Comparison of ENCODE assay signal across 20 mouse cellular contexts in the genomic region with DNA sequence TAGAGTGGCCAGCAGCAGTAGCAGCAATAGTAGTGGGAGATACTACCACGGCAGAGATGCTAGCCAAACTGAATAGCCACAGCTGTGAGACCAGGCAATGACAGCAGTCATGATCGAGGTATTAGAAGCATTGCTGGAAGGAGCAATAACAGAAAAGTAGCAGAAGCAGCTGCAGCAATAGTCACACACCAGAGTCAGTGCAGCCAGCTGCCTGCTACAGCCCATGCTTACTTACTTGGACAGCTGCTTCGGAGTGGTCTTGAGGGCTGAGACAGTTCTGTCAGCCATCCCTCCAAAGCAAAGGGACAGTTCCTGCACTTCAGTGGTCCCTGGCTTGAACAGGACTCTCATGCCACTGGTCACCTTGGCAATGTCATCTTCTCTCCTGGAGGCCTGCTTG.
"Had no signal": no experiment of that assay in that cellular context is flagged by ENCODE, and none has a peak within 500 bp of the region (broad histone marks: within the 10 kb centered on the region; RNA-seq: fewer than 3 reads in every experiment).

No protein-coding gene starts in this region.

- H3K9ac ChIP-seq: heart, embryonic 12.5 days; hindbrain, embryonic 12.5 days; hindbrain, embryonic 14.5 days; intestine, embryonic 15.5 days; limb, embryonic 15.5 days; liver, embryonic 12.5 days; liver, embryonic 14.5 days had no signal

- ATAC-seq: liver, embryonic 12.5 days had no signal

- H3K36me3 ChIP-seq: heart, embryonic 10.5 days; heart, embryonic 12.5 days; hindbrain, embryonic 10.5 days; hindbrain, embryonic 12.5 days; intestine, embryonic 15.5 days; limb, embryonic 15.5 days; liver, embryonic 12.5 days had no signal

- H3K4me2 ChIP-seq: heart, embryonic 12.5 days; hindbrain, embryonic 12.5 days; hindbrain, embryonic 14.5 days; intestine, embryonic 15.5 days; limb, embryonic 15.5 days; liver, embryonic 12.5 days had no signal

- H3K9me3 ChIP-seq: heart, embryonic 10.5 days; heart, embryonic 12.5 days; hindbrain, embryonic 10.5 days; hindbrain, embryonic 12.5 days; intestine, embryonic 15.5 days; limb, embryonic 15.5 days; liver, embryonic 12.5 days had no signal

- H3K4me1 ChIP-seq: heart, embryonic 10.5 days; heart, embryonic 12.5 days; hindbrain, embryonic 10.5 days; intestine, embryonic 15.5 days; liver, embryonic 12.5 days had no signal

- H3K27ac ChIP-seq: gastrocnemius, adult 2 months; heart, embryonic 10.5 days; hindbrain, embryonic 10.5 days; hindbrain, embryonic 12.5 days; hindbrain, embryonic 14.5 days; intestine, embryonic 15.5 days; layer of hippocampus, adult 2 months; left cerebral cortex, adult 2 months; limb, embryonic 15.5 days; liver, embryonic 12.5 days; liver, embryonic 14.5 days had no signal

- H3K27me3 ChIP-seq: hindbrain, embryonic 12.5 days; intestine, embryonic 15.5 days; limb, embryonic 15.5 days; liver, embryonic 12.5 days had no signal

- H3K4me3 ChIP-seq: gastrocnemius, adult 2 months; heart, embryonic 10.5 days; heart, embryonic 12.5 days; hindbrain, embryonic 10.5 days; hindbrain, embryonic 12.5 days; intestine, embryonic 15.5 days; layer of hippocampus, adult 2 months; left cerebral cortex, adult 2 months; limb, embryonic 15.5 days; liver, embryonic 12.5 days had no signal

- DNase-seq: gastrocnemius, adult 2 months; gastrocnemius, postnatal 10 days; gastrocnemius, postnatal 25 days; heart, postnatal 10 days; heart, postnatal 4 days; kidney, adult 18-20 months; kidney, postnatal 10 days; kidney, postnatal 25 days; kidney, postnatal 4 days had no signal
